Mouse (Mus musculus) bone marrow, adult 2 months (tissue): Measurements from ENCODE around the gene Stk38.

ENCODE experiments used
- CTCF ChIP-seq: fragments of 200-500 bp; IDR thresholded peaks from 2 replicates; pipeline ENCODE4 v1.5.1; 2011; ENCODE audit warnings: low read length, control low read depth; ENCODE audit not compliant: control insufficient read depth, insufficient read depth
- POLR2A ChIP-seq: fragments of 200-500 bp; IDR thresholded peaks from 2 replicates; pipeline ENCODE4 v1.6.1; 2011; ENCODE audit warnings: low read depth, mild to moderate bottlenecking, control low read depth, low read length, borderline replicate concordance; ENCODE audit not compliant: control insufficient read depth

- TF ChIP-seq CTCF (no peak), POLR2A (no peak)
These were observed 66.8 kb downstream of the Stk38 start for GRCm38 (mm10) chr17:28940776-28941555.
